Mouse (Mus musculus): ENCODE measurements around the gene Ccdc159. TPM values are rescaled to one million over a fixed set of nuclear protein-coding genes. Genes with fewer than 3 reads are reported as not detected.

Gene Ccdc159
- polyA plus RNA-seq, 1 experiment from 2014 or later = 6.4 TPM

- Histone ChIP-seq H3K36me3 (ENCODE audit: control insufficient read depth, insufficient read depth, low read length) (no peaks in the 10 kb centered on the region), H3K4me3 (ENCODE audit: low read length) (no peak overlapping the region), H3K9ac (ENCODE audit: low read length) (no peak overlapping the region), H3K4me1 (replicated peaks; ENCODE audit: control insufficient read depth, insufficient read depth, low read length) (peaks cover 15% of the 10 kb centered on the region), H3K9me3 (ENCODE audit: control insufficient read depth, low read length) (no peaks in the 10 kb centered on the region), H3K27me3 (ENCODE audit: control insufficient read depth, insufficient read depth, low read depth, low read length) (no peaks in the 10 kb centered on the region), H3K4me2 (ENCODE audit: low read depth, low read length) (no peak overlapping the region), H3K27ac (ENCODE audit: low read length) (no peak overlapping the region)
- 71% methylated on average over 3 of the region's 3 CpGs for WGBS
- no peak for ATAC-seq (ENCODE audit: low read depth)
Observed at GRCm38 (mm10) chr9:21929208-21929607, 1.9 kb downstream of the Ccdc159 start.

- Histone ChIP-seq H3K9ac (ENCODE audit: low read length) (no peak overlapping the region), H3K4me2 (ENCODE audit: low read depth, low read length) (no peak overlapping the region), H3K4me3 (ENCODE audit: low read length) (no peak overlapping the region), H3K27ac (ENCODE audit: low read length) (no peak overlapping the region), H3K27me3 (ENCODE audit: control insufficient read depth, insufficient read depth, low read depth, low read length) (no peaks in the 10 kb centered on the region), H3K36me3 (ENCODE audit: control insufficient read depth, insufficient read depth, low read length) (no peaks in the 10 kb centered on the region), H3K9me3 (ENCODE audit: control insufficient read depth, low read length) (no peaks in the 10 kb centered on the region), H3K4me1 (replicated peaks; ENCODE audit: control insufficient read depth, insufficient read depth, low read length) (peaks cover 2% of the 10 kb centered on the region)
- WGBS = 43% methylated on average over 2 of the region's 2 CpGs
- no peak for ATAC-seq (ENCODE audit: low read depth)
Observed at GRCm38 (mm10) chr9:21932006-21932405, 4.7 kb downstream of the Ccdc159 start.

GRCm38 (mm10) chr9:21932445-21933137, 5.3 kb downstream of the Ccdc159 start:
- H3K27me3 ChIP-seq (ENCODE audit: control insufficient read depth, insufficient read depth, low read depth, low read length) = no peaks in the 10 kb centered on the region
- WGBS = 53% methylated on average over 12 of the region's 12 CpGs
- no peak overlapping the region for H3K27ac ChIP-seq (ENCODE audit: low read length)
- peaks cover 3% of the 10 kb centered on the region for H3K4me1 ChIP-seq (replicated peaks; ENCODE audit: control insufficient read depth, insufficient read depth, low read length)
- ATAC-seq (ENCODE audit: low read depth) = no peak
- H3K9ac ChIP-seq (ENCODE audit: low read length) = no peak overlapping the region
- no peak overlapping the region for H3K4me3 ChIP-seq (ENCODE audit: low read length)
- no peaks in the 10 kb centered on the region for H3K36me3 ChIP-seq (ENCODE audit: control insufficient read depth, insufficient read depth, low read length)
- no peak overlapping the region for H3K4me2 ChIP-seq (ENCODE audit: low read depth, low read length)
- H3K9me3 ChIP-seq (ENCODE audit: control insufficient read depth, low read length) = no peaks in the 10 kb centered on the region

- no peak for ATAC-seq (ENCODE audit: low read depth)
- Histone ChIP-seq H3K9me3 (ENCODE audit: control insufficient read depth, low read length) (no peaks in the 10 kb centered on the region), H3K36me3 (ENCODE audit: control insufficient read depth, insufficient read depth, low read length) (no peaks in the 10 kb centered on the region), H3K27me3 (ENCODE audit: control insufficient read depth, insufficient read depth, low read depth, low read length) (no peaks in the 10 kb centered on the region), H3K27ac (ENCODE audit: low read length) (no peak overlapping the region), H3K9ac (ENCODE audit: low read length) (no peak overlapping the region), H3K4me2 (ENCODE audit: low read depth, low read length) (no peak overlapping the region), H3K4me3 (ENCODE audit: low read length) (no peak overlapping the region), H3K4me1 (replicated peaks; ENCODE audit: control insufficient read depth, insufficient read depth, low read length) (peaks cover 3% of the 10 kb centered on the region)
- WGBS = 88% methylated on average over 12 of the region's 12 CpGs
Observed at GRCm38 (mm10) chr9:21934021-21934420, 6.8 kb downstream of the Ccdc159 start.

- no peaks in the 10 kb centered on the region for H3K27me3 ChIP-seq (ENCODE audit: control insufficient read depth, insufficient read depth, low read depth, low read length)
Observed at GRCm38 (mm10) chr9:21935466-21936131, 8.3 kb downstream of the Ccdc159 start.

GRCm38 (mm10) chr9:21936692-21937570, 9.7 kb downstream of the Ccdc159 start, which contains the start of gene Plppr2:
Gene Plppr2, plus strand, starts transcription at chr9:21937033.
- H3K9ac ChIP-seq (ENCODE audit: low read length) = peak within 1 kb of the TSS; percentile 70

More at GRCm38 (mm10) chr9:21935466-21936131, 8.3 kb downstream of the Ccdc159 start:
- Histone ChIP-seq H3K4me1 (replicated peaks; ENCODE audit: control insufficient read depth, insufficient read depth, low read length) (peaks cover 3% of the 10 kb centered on the region), H3K9me3 (ENCODE audit: control insufficient read depth, low read length) (no peaks in the 10 kb centered on the region), H3K27ac (ENCODE audit: low read length) (no peak overlapping the region), H3K9ac (ENCODE audit: low read length) (no peak overlapping the region), H3K36me3 (ENCODE audit: control insufficient read depth, insufficient read depth, low read length) (no peaks in the 10 kb centered on the region), H3K4me3 (ENCODE audit: low read length) (no peak overlapping the region), H3K4me2 (ENCODE audit: low read depth, low read length) (no peak overlapping the region)
- WGBS = 75% methylated on average over 7 of the region's 7 CpGs
- no peak for ATAC-seq (ENCODE audit: low read depth)

GRCm38 (mm10) chr9:21937711-21938175, 10.5 kb downstream of the Ccdc159 start:
- Histone ChIP-seq H3K4me1 (replicated peaks; ENCODE audit: control insufficient read depth, insufficient read depth, low read length) (peaks cover 3% of the 10 kb centered on the region), H3K4me2 (ENCODE audit: low read depth, low read length) (peak overlapping the region; percentile 84), H3K27ac (ENCODE audit: low read length) (no peak overlapping the region), H3K9me3 (ENCODE audit: control insufficient read depth, low read length) (no peaks in the 10 kb centered on the region), H3K9ac (ENCODE audit: low read length) (no peak overlapping the region), H3K36me3 (ENCODE audit: control insufficient read depth, insufficient read depth, low read length) (no peaks in the 10 kb centered on the region), H3K27me3 (ENCODE audit: control insufficient read depth, insufficient read depth, low read depth, low read length) (no peaks in the 10 kb centered on the region), H3K4me3 (ENCODE audit: low read length) (peak overlapping the region; percentile 63; the same call in 1 of the 2 replicates)
- WGBS = 71% methylated on average over 4 of the region's 4 CpGs
- ATAC-seq (ENCODE audit: low read depth) = no peak

More at GRCm38 (mm10) chr9:21936692-21937570, 9.7 kb downstream of the Ccdc159 start, which contains the start of gene Plppr2:
- Histone ChIP-seq H3K36me3 (ENCODE audit: control insufficient read depth, insufficient read depth, low read length) (no peaks in the 10 kb centered on the region), H3K4me2 (ENCODE audit: low read depth, low read length) (peak within 1 kb of the TSS; percentile 84), H3K27ac (ENCODE audit: low read length) (0 out of 2 replicates have a peak within 1 kb of the TSS, but pooled peaks have one; percentile 45), H3K9me3 (ENCODE audit: control insufficient read depth, low read length) (no peaks in the 10 kb centered on the region), H3K4me3 (ENCODE audit: low read length) (peak within 1 kb of the TSS; percentile 63), H3K27me3 (ENCODE audit: control insufficient read depth, insufficient read depth, low read depth, low read length) (no peaks in the 10 kb centered on the region), H3K4me1 (replicated peaks; ENCODE audit: control insufficient read depth, insufficient read depth, low read length) (peaks cover 3% of the 10 kb centered on the region)
- 1% methylated on average over 42 of the region's 43 CpGs for WGBS
- ATAC-seq (ENCODE audit: low read depth) = peak; percentile 99

- no peak overlapping the region for H3K4me3 ChIP-seq (ENCODE audit: low read length)
- ATAC-seq (ENCODE audit: low read depth) = no peak
Observed at GRCm38 (mm10) chr9:21938234-21938855, 11.1 kb downstream of the Ccdc159 start.

More at GRCm38 (mm10) chr9:21938234-21938855, 11.1 kb downstream of the Ccdc159 start:
- WGBS = 81% methylated on average over 4 of the region's 4 CpGs
- peaks cover 3% of the 10 kb centered on the region for H3K4me1 ChIP-seq (replicated peaks; ENCODE audit: control insufficient read depth, insufficient read depth, low read length)
- H3K36me3 ChIP-seq (ENCODE audit: control insufficient read depth, insufficient read depth, low read length) = no peaks in the 10 kb centered on the region
- H3K27me3 ChIP-seq (ENCODE audit: control insufficient read depth, insufficient read depth, low read depth, low read length) = no peaks in the 10 kb centered on the region
- H3K4me2 ChIP-seq (ENCODE audit: low read depth, low read length) = no peak overlapping the region
- no peaks in the 10 kb centered on the region for H3K9me3 ChIP-seq (ENCODE audit: control insufficient read depth, low read length)
- no peak overlapping the region for H3K27ac ChIP-seq (ENCODE audit: low read length)
- no peak overlapping the region for H3K9ac ChIP-seq (ENCODE audit: low read length)
